Mouse (Mus musculus) CH12F3 (cell line): ENCODE results near the gene Psmd3.
"Not testable (repeated sequence)": the region's sequence is repeated elsewhere in the genome, so short reads cannot be mapped to it uniquely, and the experiment has no call there.

Source experiments
- in situ Hi-C: fragments of 300-500 bp; cut with MboI; formaldehyde crosslinking; loops from 2 replicates; pipeline ENCODE4 v1.14.3; 2020; ENCODE audit warnings: low sequenced_read_pairs

The Psmd3 gene

GRCm38 (mm10) chr11:98681786-98682745 lies at the start of gene Psmd3:
Psmd3 (plus strand) TSS chr11:98682554.
- in situ Hi-C loops, result no loop called here

GRCm38 (mm10) chr11:98635312-98635970 lies 46.9 kb upstream of the Psmd3 start:
- in situ Hi-C loops, result not testable (repeated sequence)

GRCm38 (mm10) chr11:98637501-98637900 lies 44.9 kb upstream of the Psmd3 start:
- in situ Hi-C loops, result no loop called here

GRCm38 (mm10) chr11:98640091-98640490 lies 42.3 kb upstream of the Psmd3 start:
- in situ Hi-C loops, result no loop called here

- in situ Hi-C loops, result no loop called here
Observed at GRCm38 (mm10) chr11:98644757-98645156, 37.6 kb upstream of the Psmd3 start.

GRCm38 (mm10) chr11:98645946-98646345 lies 36.4 kb upstream of the Psmd3 start:
- in situ Hi-C loops, result no loop called here

GRCm38 (mm10) chr11:98646459-98646858 lies 35.9 kb upstream of the Psmd3 start, which contains the start of gene Gsdma2:
Gsdma2 (plus strand) TSS chr11:98646759.
- in situ Hi-C loops, result no loop called here

GRCm38 (mm10) chr11:98655076-98655475 lies 27.3 kb upstream of the Psmd3 start:
- in situ Hi-C loops, result not testable (repeated sequence)

GRCm38 (mm10) chr11:98660517-98660916 lies 21.8 kb upstream of the Psmd3 start:
- in situ Hi-C loops, result no loop called here

GRCm38 (mm10) chr11:98664091-98664490 lies 18.3 kb upstream of the Psmd3 start, which contains the start of gene Gsdma:
Gsdma (plus strand) TSS chr11:98664351.
- in situ Hi-C loops, result no loop called here

GRCm38 (mm10) chr11:98668984-98669383 lies 13.4 kb upstream of the Psmd3 start:
- in situ Hi-C loops, result no loop called here

GRCm38 (mm10) chr11:98671284-98671815 lies 11.0 kb upstream of the Psmd3 start:
- in situ Hi-C loops, result no loop called here

- in situ Hi-C loops, result no loop called here
Observed at GRCm38 (mm10) chr11:98671857-98672256, 10.5 kb upstream of the Psmd3 start.

GRCm38 (mm10) chr11:98672482-98672881 lies 9.9 kb upstream of the Psmd3 start:
- in situ Hi-C loops, result no loop called here

- in situ Hi-C loops, result not testable (repeated sequence)
Observed at GRCm38 (mm10) chr11:98673136-98673535, 9.2 kb upstream of the Psmd3 start.

- in situ Hi-C loops, result no loop called here
Observed at GRCm38 (mm10) chr11:98675829-98676363, 6.5 kb upstream of the Psmd3 start.

GRCm38 (mm10) chr11:98680023-98680422 lies 2.3 kb upstream of the Psmd3 start:
- in situ Hi-C loops, result no loop called here

GRCm38 (mm10) chr11:98680595-98680994 lies 1.8 kb upstream of the Psmd3 start:
- in situ Hi-C loops, result not testable (repeated sequence)

- in situ Hi-C loops, result no loop called here
Observed at GRCm38 (mm10) chr11:98681186-98681585, 1.2 kb upstream of the Psmd3 start.

- in situ Hi-C loops, result no loop called here
Observed at GRCm38 (mm10) chr11:98682811-98683210, 457 bp downstream of the Psmd3 start.

GRCm38 (mm10) chr11:98685642-98686041 lies 3.3 kb downstream of the Psmd3 start:
- in situ Hi-C loops, result no loop called here
